22 mouse cellular contexts compared by ENCODE assay signal in the genomic region with DNA sequence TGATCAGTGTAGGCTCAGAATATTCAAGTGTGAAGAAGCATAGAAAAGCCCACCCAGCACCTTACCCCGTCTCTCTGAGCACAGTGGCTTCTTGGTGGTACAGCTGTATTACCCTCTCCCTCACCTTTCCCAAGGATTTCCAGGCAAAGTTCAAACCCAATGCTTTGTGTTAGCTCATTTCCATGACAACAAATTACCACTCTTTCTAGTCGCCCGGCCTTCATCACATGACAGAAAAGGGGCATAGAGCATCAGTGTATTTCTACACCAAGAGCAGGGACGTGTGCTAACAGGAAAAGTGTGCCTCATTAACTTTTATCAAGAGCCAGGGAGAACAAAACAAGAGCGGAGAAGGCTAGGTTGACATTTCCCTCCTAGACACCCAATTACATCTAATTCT.
DNase-seq lines count a peak whose midpoint lies in the region; ATAC-seq lines count a peak whose summit lies in the region.
"Had no signal": no experiment of that assay in that cellular context is flagged by ENCODE, and none has a peak within 500 bp of the region (broad histone marks: within the 10 kb centered on the region; RNA-seq: fewer than 3 reads in every experiment).

No protein-coding gene starts in this region.

- H3K4me1 ChIP-seq in embryonic facial prominence, embryonic 11.5 days (ENCODE audit: control insufficient read depth, insufficient read depth, low read length), result no peaks in the 10 kb centered on the region
- peaks cover 14% of the 10 kb centered on the region for H3K4me1 ChIP-seq in embryonic facial prominence, embryonic 10.5 days
- peaks cover 4% of the 10 kb centered on the region; the same call in 1 of the 2 replicates for H3K4me1 ChIP-seq in intestine, embryonic 16.5 days (ENCODE audit: control insufficient read depth, insufficient read depth, low read length)
- H3K4me1 ChIP-seq: heart, embryonic 15.5 days had no signal

- H3K4me3 ChIP-seq in embryonic facial prominence, embryonic 11.5 days (ENCODE audit: low read depth, low read length), result no peak overlapping the region
- no peak overlapping the region for H3K4me3 ChIP-seq in embryonic facial prominence, embryonic 10.5 days
- H3K4me3 ChIP-seq in intestine, embryonic 16.5 days (ENCODE audit: low read length), result no peak overlapping the region
- H3K4me3 ChIP-seq: embryonic facial prominence, embryonic 13.5 days; forebrain, embryonic 13.5 days; heart, embryonic 15.5 days had no signal

- no peaks in the 10 kb centered on the region for H3K9me3 ChIP-seq in embryonic facial prominence, embryonic 11.5 days (replicated peaks; ENCODE audit: control insufficient read depth, low read length)
- H3K9me3 ChIP-seq in embryonic facial prominence, embryonic 10.5 days, result no peaks in the 10 kb centered on the region
- H3K9me3 ChIP-seq in intestine, embryonic 16.5 days (ENCODE audit: control insufficient read depth, low read length), result no peaks in the 10 kb centered on the region
- H3K9me3 ChIP-seq: embryonic facial prominence, embryonic 13.5 days; forebrain, embryonic 13.5 days; heart, embryonic 15.5 days had no signal

- ATAC-seq in embryonic facial prominence, embryonic 11.5 days (replicated peaks; ENCODE audit: insufficient number of reproducible peaks, low FRiP score, low TSS enrichment, low read depth), result no peak
- ATAC-seq in intestine, embryonic 16.5 days, result peak; percentile 93
- no peak for ATAC-seq in megakaryocyte-erythroid progenitor cell, adult 5-6 weeks (replicated peaks; ENCODE audit: low FRiP score, low TSS enrichment, poor library complexity, severe bottlenecking)
- ATAC-seq: forebrain, embryonic 13.5 days; Patski had no signal

- H3K36me3 ChIP-seq in embryonic facial prominence, embryonic 11.5 days (replicated peaks; ENCODE audit: control insufficient read depth, insufficient read depth, low read depth, low read length), result no peaks in the 10 kb centered on the region
- H3K36me3 ChIP-seq in embryonic facial prominence, embryonic 10.5 days (replicated peaks), result no peaks in the 10 kb centered on the region
- no peaks in the 10 kb centered on the region for H3K36me3 ChIP-seq in intestine, embryonic 16.5 days (ENCODE audit: control insufficient read depth, insufficient read depth, low read length)
- H3K36me3 ChIP-seq: embryonic facial prominence, embryonic 13.5 days; heart, embryonic 15.5 days had no signal

- DNase-seq in embryonic facial prominence, embryonic 11.5 days (ENCODE audit: low spot score), result peak; percentile 23
- no peak for DNase-seq in embryonic facial prominence, embryonic 10.5 days (ENCODE audit: low spot score)
- DNase-seq in kidney, adult 9 months, result peak; percentile 17
- DNase-seq in kidney, adult 8-10 months, result no peak
- peak; percentile 25 for DNase-seq in R1 (ENCODE audit: low read depth, low spot score)
- DNase-seq in adipocyte (ENCODE audit: low spot score), result no peak
- DNase-seq: adrenal gland, postnatal 10 days; cerebellum, adult 18-20 months; cerebellum, adult 9-11 months; cerebellum, postnatal 36 days; gastrocnemius, postnatal 10 days; heart, adult 18-20 months; heart, postnatal 14 days; kidney, adult 11 months had no signal

- no peak overlapping the region for H3K27ac ChIP-seq in embryonic facial prominence, embryonic 11.5 days (replicated peaks; ENCODE audit: low read depth, low read length)
- H3K27ac ChIP-seq in embryonic facial prominence, embryonic 10.5 days (replicated peaks), result no peak overlapping the region
- peak overlapping the region; percentile 62 for H3K27ac ChIP-seq in intestine, embryonic 16.5 days (ENCODE audit: low read length)
- H3K27ac ChIP-seq: embryonic facial prominence, embryonic 13.5 days; forebrain, embryonic 13.5 days; heart, embryonic 15.5 days; hindbrain, embryonic 14.5 days had no signal

- no peak overlapping the region for H3K9ac ChIP-seq in embryonic facial prominence, embryonic 11.5 days (replicated peaks; ENCODE audit: low read length)
- no peak overlapping the region for H3K9ac ChIP-seq in intestine, embryonic 16.5 days (ENCODE audit: low read depth, low read length)
- H3K9ac ChIP-seq: embryonic facial prominence, embryonic 13.5 days; forebrain, embryonic 13.5 days; heart, embryonic 15.5 days; hindbrain, embryonic 14.5 days had no signal

- no peaks in the 10 kb centered on the region for H3K27me3 ChIP-seq in embryonic facial prominence, embryonic 11.5 days (ENCODE audit: control insufficient read depth, insufficient read depth, low read length)
- peaks cover 16% of the 10 kb centered on the region for H3K27me3 ChIP-seq in embryonic facial prominence, embryonic 10.5 days (replicated peaks; ENCODE audit: low read depth, poor library complexity, severe bottlenecking)
- H3K27me3 ChIP-seq in intestine, embryonic 16.5 days (replicated peaks; ENCODE audit: control insufficient read depth, insufficient read depth, low read length), result no peaks in the 10 kb centered on the region
- H3K27me3 ChIP-seq: embryonic facial prominence, embryonic 13.5 days; forebrain, embryonic 13.5 days; heart, embryonic 15.5 days; Patski had no signal

- no peak overlapping the region for H3K4me2 ChIP-seq in embryonic facial prominence, embryonic 11.5 days (ENCODE audit: low read depth, low read length)
- H3K4me2 ChIP-seq in intestine, embryonic 16.5 days (ENCODE audit: low read depth, low read length), result no peak overlapping the region
- H3K4me2 ChIP-seq: embryonic facial prominence, embryonic 13.5 days; forebrain, embryonic 13.5 days; heart, embryonic 11.5 days; heart, embryonic 15.5 days; hindbrain, embryonic 14.5 days had no signal

- 58% methylated on average over 5 of the region's 5 CpGs for WGBS in embryonic facial prominence, embryonic 11.5 days
- WGBS in embryonic facial prominence, embryonic 10.5 days, result 52% methylated on average over 5 of the region's 5 CpGs
- 42% methylated on average over 5 of the region's 5 CpGs for WGBS in intestine, embryonic 16.5 days

Comparison
In these comparisons a context has a peak if more than half of its experiments do, and no peak if none do; other contexts are left out.
1. DNase-seq: peak in embryonic facial prominence, embryonic 11.5 days (single experiment), kidney, adult 9 months (single experiment) and R1 (single experiment); none in embryonic facial prominence, embryonic 10.5 days (single experiment), kidney, adult 8-10 months (0 of 2) and adipocyte (single experiment).